ENCODE assay signal across 30 mouse cellular contexts in the genomic region with DNA sequence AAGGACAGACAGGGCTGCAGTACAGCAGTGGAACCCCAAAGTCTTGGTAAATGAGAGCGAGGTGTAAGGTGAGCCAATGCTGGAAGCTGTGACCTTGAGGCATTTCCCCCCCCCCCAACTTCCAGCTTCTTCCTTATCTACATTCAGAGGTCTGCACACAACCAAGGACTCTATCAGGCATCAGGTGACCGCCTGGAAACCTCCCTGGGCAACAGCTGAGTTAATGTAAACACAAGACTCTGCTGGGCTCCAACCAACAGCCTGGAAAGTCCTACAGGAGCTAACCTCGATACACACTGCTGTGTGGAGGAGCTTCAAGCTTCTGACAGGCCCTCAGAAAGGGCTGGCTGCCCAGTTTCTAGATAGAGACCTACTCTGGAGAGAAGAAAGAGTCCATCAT.
DNase-seq lines count a peak whose midpoint lies in the region; ATAC-seq and TF ChIP-seq lines count a peak whose summit lies in the region.
"Had no signal": no experiment of that assay in that cellular context is flagged by ENCODE, and none has a peak within 500 bp of the region (broad histone marks: within the 10 kb centered on the region; RNA-seq: fewer than 3 reads in every experiment).

No protein-coding gene starts in this region.

- no peak for TF ChIP-seq CTCF in kidney, adult 2 months (conservative IDR thresholded peaks at IDR 0.05; ENCODE audit: insufficient read depth, insufficient read length, low read depth, low read length)
- no peak for TF ChIP-seq CTCF in stomach, postnatal 0 days (IDR thresholded peaks at IDR 0.05; ENCODE audit: low read depth)

- H3K9me3 ChIP-seq in kidney, embryonic 15.5 days (replicated peaks) = no peaks in the 10 kb centered on the region
- H3K9me3 ChIP-seq in stomach, embryonic 14.5 days (ENCODE audit: control insufficient read depth, low read depth, low read length) = no peaks in the 10 kb centered on the region
- no peaks in the 10 kb centered on the region for H3K9me3 ChIP-seq in stomach, postnatal 0 days (ENCODE audit: control insufficient read depth, low read length)
- H3K9me3 ChIP-seq: embryonic facial prominence, embryonic 10.5 days; embryonic facial prominence, embryonic 13.5 days; forebrain, embryonic 12.5 days; forebrain, embryonic 15.5 days; heart, embryonic 12.5 days; heart, embryonic 15.5 days; hindbrain, embryonic 10.5 days; hindbrain, embryonic 13.5 days had no signal

- no peak for TF ChIP-seq POLR2A in kidney, adult 2 months (IDR thresholded peaks at IDR 0.05; ENCODE audit: low read depth, low read length)

- TF ChIP-seq EP300 in stomach, postnatal 0 days (optimal IDR thresholded peaks at IDR 0.05) = no peak

- no peak overlapping the region for H3K9ac ChIP-seq in kidney, embryonic 15.5 days
- no peak overlapping the region for H3K9ac ChIP-seq in stomach, embryonic 14.5 days (replicated peaks; ENCODE audit: low read depth, low read length)
- H3K9ac ChIP-seq in stomach, postnatal 0 days (ENCODE audit: low read length) = no peak overlapping the region
- H3K9ac ChIP-seq: embryonic facial prominence, embryonic 13.5 days; forebrain, embryonic 12.5 days; forebrain, embryonic 15.5 days; heart, embryonic 12.5 days; heart, embryonic 15.5 days; hindbrain, embryonic 13.5 days had no signal

- H3K4me2 ChIP-seq in kidney, embryonic 15.5 days = no peak overlapping the region
- no peak overlapping the region for H3K4me2 ChIP-seq in stomach, embryonic 14.5 days (replicated peaks; ENCODE audit: low read depth, low read length)
- H3K4me2 ChIP-seq in stomach, postnatal 0 days (replicated peaks; ENCODE audit: low read depth) = no peak overlapping the region
- H3K4me2 ChIP-seq: embryonic facial prominence, embryonic 13.5 days; forebrain, embryonic 12.5 days; forebrain, embryonic 15.5 days; heart, embryonic 12.5 days; heart, embryonic 15.5 days; hindbrain, embryonic 13.5 days had no signal

- 0 out of 2 replicates have a peak, but pooled peaks have one; percentile 15 for ATAC-seq in kidney, embryonic 15.5 days (replicated peaks; ENCODE audit: low FRiP score)
- peak; percentile 30; the same call in 1 of the 2 replicates for ATAC-seq in stomach, embryonic 14.5 days (ENCODE audit: insufficient number of reproducible peaks, insufficient read depth, low FRiP score, low read depth)
- ATAC-seq in stomach, postnatal 0 days (ENCODE audit: low FRiP score, low TSS enrichment) = peak; percentile 55; the same call in 1 of the 2 replicates
- ATAC-seq: forebrain, embryonic 15.5 days; hindbrain, embryonic 16.5 days; Patski had no signal

- peaks cover 35% of the 10 kb centered on the region for H3K4me1 ChIP-seq in kidney, embryonic 15.5 days
- H3K4me1 ChIP-seq in kidney, adult 2 months (ENCODE audit: control insufficient read depth, insufficient read depth, low read length) = no peaks in the 10 kb centered on the region
- no peaks in the 10 kb centered on the region for H3K4me1 ChIP-seq in stomach, embryonic 14.5 days (ENCODE audit: control insufficient read depth, insufficient read depth, low read length)
- no peaks in the 10 kb centered on the region for H3K4me1 ChIP-seq in stomach, postnatal 0 days (replicated peaks; ENCODE audit: control insufficient read depth, insufficient read depth)
- H3K4me1 ChIP-seq: embryonic facial prominence, embryonic 13.5 days; forebrain, embryonic 15.5 days; heart, embryonic 15.5 days had no signal

- H3K4me3 ChIP-seq in kidney, embryonic 15.5 days (replicated peaks) = no peak overlapping the region
- H3K4me3 ChIP-seq in kidney, adult 2 months (ENCODE audit: insufficient read depth, low read depth, low read length) = no peak overlapping the region
- no peak overlapping the region for H3K4me3 ChIP-seq in stomach, embryonic 14.5 days (ENCODE audit: low read depth, low read length)
- no peak overlapping the region for H3K4me3 ChIP-seq in stomach, postnatal 0 days (ENCODE audit: low read depth, low read length)
- H3K4me3 ChIP-seq: embryonic facial prominence, embryonic 10.5 days; embryonic facial prominence, embryonic 13.5 days; erythroblast, embryonic 14.5 days; forebrain, embryonic 12.5 days; forebrain, embryonic 15.5 days; heart, embryonic 12.5 days; heart, embryonic 15.5 days; hindbrain, embryonic 10.5 days; hindbrain, embryonic 13.5 days had no signal

- H3K27me3 ChIP-seq in kidney, embryonic 15.5 days = peaks cover 18% of the 10 kb centered on the region
- no peaks in the 10 kb centered on the region for H3K27me3 ChIP-seq in kidney, adult 2 months (replicated peaks; ENCODE audit: control insufficient read depth, insufficient read depth, low read length)
- no peaks in the 10 kb centered on the region for H3K27me3 ChIP-seq in stomach, embryonic 14.5 days (ENCODE audit: control insufficient read depth, insufficient read depth, low read length)
- no peaks in the 10 kb centered on the region for H3K27me3 ChIP-seq in stomach, postnatal 0 days (ENCODE audit: control insufficient read depth, insufficient read depth, low read length)
- H3K27me3 ChIP-seq: embryonic facial prominence, embryonic 13.5 days; forebrain, embryonic 12.5 days; forebrain, embryonic 15.5 days had no signal

- no peak for DNase-seq in kidney, adult 2 months
- DNase-seq in stomach, postnatal 0 days (ENCODE audit: low spot score) = peak; percentile 33
- DNase-seq in right cerebral cortex, adult 2 months (ENCODE audit: low spot score in 2 of 2) = no peak
- no peak for DNase-seq in ovary, postnatal 36 days (ENCODE audit: low spot score)
- DNase-seq: adrenal gland, postnatal 10 days; adrenal gland, postnatal 36 days; B cell, adult 2 months; cerebellum, adult 11 months; cerebellum, adult 2 months; cerebellum, adult 9-11 months; cerebellum, postnatal 25 days; embryo, embryonic 11 days; gastrocnemius, postnatal 25 days; heart, adult 18-20 months; heart, postnatal 10 days; heart, postnatal 36 days had no signal

- 33% methylated on average over 3 of the region's 3 CpGs for WGBS in kidney, embryonic 15.5 days
- 24% methylated on average over 3 of the region's 3 CpGs for WGBS in kidney, adult 2 months
- 22% methylated on average over 3 of the region's 3 CpGs for WGBS in stomach, embryonic 14.5 days
- WGBS in stomach, postnatal 0 days = 12% methylated on average over 3 of the region's 3 CpGs

- no peak overlapping the region for H3K27ac ChIP-seq in kidney, embryonic 15.5 days
- H3K27ac ChIP-seq in kidney, adult 2 months (ENCODE audit: insufficient read depth, low read depth, low read length) = no peak overlapping the region
- no peak overlapping the region for H3K27ac ChIP-seq in stomach, embryonic 14.5 days (ENCODE audit: low read length)
- H3K27ac ChIP-seq in stomach, postnatal 0 days (replicated peaks) = no peak overlapping the region
- H3K27ac ChIP-seq: embryonic facial prominence, embryonic 10.5 days; embryonic facial prominence, embryonic 13.5 days; forebrain, embryonic 12.5 days; forebrain, embryonic 15.5 days; heart, embryonic 15.5 days; hindbrain, embryonic 10.5 days; hindbrain, embryonic 13.5 days had no signal

- no peaks in the 10 kb centered on the region for H3K36me3 ChIP-seq in kidney, embryonic 15.5 days
- H3K36me3 ChIP-seq in kidney, adult 2 months (ENCODE audit: control insufficient read depth, insufficient read depth, low read length) = no peaks in the 10 kb centered on the region
- H3K36me3 ChIP-seq in stomach, embryonic 14.5 days (ENCODE audit: control insufficient read depth, insufficient read depth, low read length) = no peaks in the 10 kb centered on the region
- no peaks in the 10 kb centered on the region for H3K36me3 ChIP-seq in stomach, postnatal 0 days (ENCODE audit: control insufficient read depth, insufficient read depth, low read length)
- H3K36me3 ChIP-seq: embryonic facial prominence, embryonic 10.5 days; embryonic facial prominence, embryonic 13.5 days; forebrain, embryonic 12.5 days; forebrain, embryonic 15.5 days; G1E; heart, embryonic 12.5 days; heart, embryonic 15.5 days; hindbrain, embryonic 10.5 days; hindbrain, embryonic 13.5 days had no signal
